Mouse (Mus musculus): ENCODE measurements around the gene Sec14l1.

Gene Sec14l1

DNA sequence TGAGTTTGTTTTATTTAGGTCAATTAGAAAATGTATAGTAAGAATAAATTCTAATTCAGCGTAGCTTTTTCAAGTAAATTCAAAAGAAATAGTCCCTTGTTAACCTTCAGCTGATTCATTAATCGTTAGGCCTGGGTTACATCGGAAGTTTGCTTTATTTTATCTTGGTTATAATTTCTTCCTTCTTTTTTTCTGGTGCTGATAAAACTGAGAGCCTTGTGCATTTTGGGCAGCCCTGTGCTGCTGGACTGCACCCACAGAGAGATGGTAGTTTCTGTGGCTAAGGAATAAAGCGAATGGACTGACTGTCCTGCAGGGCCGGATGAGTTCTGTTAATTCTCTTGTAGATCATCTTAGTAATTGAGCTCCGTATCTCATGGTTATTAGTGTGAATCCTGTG, 37.6 kb downstream of the Sec14l1 start:
- in situ Hi-C loops (cut with MboI, MseI) = no loop called here

DNA sequence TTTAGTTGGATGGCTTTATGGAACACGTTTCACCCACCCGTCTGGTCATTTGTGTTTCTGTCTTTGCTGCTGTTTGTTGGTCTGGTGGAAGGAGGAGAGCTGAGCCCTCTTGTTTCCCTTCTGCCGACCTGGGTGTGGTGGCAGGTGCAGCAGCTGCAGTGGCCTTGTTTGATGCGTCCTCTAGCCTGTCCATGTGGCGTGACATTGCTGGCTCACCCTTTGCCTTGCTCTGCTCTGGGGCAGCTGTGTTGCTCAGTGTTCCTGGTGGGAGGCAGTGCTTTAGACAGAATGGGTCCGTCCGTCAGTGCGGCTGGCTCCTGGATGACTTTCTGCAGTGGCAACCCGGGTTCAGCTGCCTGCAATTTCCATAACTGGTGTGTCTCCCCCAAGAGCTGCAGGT, 38.6 kb downstream of the Sec14l1 start:
- in situ Hi-C loops (cut with MboI, MseI) = no loop called here

DNA sequence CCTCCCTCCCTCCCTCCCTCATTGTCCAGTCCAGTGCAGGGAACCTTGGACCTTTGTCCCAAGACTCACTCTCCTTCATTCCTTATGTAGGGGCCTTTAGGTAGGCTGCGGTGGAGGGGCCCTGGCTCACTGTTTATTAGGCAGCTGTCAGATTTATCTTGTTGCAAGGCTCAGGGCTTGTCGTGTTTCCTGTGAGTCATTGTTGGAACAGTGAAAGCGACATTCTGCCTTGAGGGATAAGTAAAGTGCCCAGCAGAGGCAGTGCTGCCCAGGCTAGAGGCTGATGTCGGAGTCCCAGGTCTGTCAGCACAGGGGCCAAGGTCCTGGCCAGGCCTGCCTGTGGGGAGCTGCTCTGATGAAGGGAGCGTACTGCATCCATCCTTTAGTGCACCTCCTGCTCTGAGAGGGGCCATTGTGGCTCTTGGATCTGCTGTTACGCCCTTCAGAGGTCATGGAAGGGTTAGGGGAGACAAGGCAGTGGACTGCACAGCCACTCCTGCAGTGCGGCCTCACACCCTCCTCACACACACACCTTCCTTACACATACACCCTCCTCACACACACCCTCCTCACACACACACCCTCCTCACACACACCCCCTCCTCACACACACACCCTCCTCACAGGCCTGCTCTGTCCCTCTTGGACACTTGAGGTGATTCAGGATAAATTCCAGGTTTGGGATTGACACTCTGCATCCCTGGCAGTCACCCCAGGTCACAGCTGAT, 39.3 kb downstream of the Sec14l1 start:
- in situ Hi-C loops (cut with MboI, MseI) = no loop called here

DNA sequence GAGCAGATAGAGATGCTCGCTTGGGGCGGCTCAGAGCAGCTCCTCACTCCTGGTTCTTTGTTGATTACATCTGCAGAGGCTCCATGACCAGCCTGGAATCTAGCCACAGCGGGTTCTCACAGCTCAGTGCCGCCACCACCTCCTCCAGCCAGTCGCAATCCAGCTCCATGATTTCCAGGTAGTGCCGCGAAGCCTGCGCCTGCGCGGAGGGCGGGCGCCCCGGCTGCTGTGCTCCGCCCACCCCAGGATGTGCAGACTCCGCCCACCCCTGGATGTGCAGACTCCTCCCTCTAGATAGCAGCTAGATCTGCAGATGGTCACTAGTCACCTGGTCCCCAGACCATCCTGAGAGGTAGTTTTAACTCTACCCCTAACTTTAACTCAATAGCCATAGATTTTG, 41.8 kb downstream of the Sec14l1 start:
- in situ Hi-C loops (cut with MboI, MseI) = no loop called here

DNA sequence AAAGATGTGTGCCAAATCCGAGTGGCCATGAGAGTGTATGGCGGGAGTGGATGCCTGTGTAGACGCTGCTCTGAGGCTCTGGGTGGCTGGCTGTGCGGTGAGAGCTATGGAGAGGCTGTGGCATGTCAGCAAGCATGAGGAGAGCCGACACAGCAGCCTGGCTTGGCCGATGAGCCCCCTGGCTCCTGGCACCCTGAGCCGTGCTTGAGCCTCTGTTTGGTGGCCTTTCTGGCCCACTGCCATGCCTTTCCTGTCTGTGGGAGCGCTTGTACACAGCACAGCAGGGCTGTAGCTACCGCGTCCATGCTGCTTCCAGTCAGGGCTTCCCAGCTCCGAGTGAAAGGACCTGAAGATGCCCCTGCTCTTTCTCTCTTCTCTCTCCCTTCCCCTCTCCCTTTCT, 43.4 kb downstream of the Sec14l1 start:
- in situ Hi-C loops (cut with MboI, MseI) = no loop called here

DNA sequence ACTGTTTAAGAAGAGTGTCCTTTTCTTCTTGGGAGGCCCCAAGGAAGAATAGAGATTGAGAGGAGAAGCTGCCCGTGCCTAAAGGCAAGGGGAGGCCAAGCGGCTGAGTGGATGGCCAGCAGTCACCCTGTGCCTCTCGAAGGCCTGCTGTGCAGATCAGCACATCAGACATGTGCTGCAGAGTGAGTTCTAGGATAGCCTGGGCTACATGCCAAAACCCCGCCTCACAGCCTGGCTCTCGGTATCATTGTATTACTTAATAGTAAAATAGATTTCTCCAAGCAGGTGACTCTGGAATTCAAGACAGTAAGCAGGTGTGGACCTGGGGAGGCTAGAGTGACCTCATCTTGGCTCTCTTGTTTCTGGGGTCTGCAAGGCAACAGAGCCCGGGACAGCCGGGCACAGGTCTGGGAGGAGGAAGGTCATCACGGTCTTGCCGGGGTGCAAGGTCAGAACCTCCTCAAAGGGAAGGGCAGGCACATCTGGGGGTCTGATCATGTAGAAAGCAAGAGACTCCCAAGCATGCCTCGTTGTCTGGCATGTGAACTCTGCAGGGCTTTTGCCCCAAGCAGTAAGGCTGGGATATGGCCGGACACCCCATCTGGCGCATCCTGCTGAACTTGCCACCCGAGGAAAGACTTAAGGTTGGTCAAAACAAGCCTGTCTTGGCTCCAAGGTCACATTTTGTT, 44.4 kb downstream of the Sec14l1 start:
- in situ Hi-C loops (cut with MboI, MseI) = no loop called here

DNA sequence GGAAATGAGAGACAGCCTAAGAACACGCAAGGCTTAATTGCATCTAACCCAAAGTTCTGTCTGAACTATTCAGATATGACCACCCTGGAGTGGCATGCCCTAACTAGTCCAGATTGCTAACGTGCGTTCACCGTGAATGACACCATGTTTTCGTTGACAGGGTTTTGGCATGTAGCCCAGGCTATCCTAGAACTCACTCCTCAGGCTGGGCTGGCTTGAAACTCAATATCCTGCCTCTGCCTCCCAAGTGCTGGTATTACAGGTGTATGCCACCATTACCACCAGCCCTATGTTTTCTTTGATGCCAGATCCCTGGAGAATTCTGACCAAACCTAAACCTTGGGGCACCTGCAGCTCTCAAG, 45.0 kb downstream of the Sec14l1 start:
- in situ Hi-C loops (cut with MboI, MseI) = no loop called here

DNA sequence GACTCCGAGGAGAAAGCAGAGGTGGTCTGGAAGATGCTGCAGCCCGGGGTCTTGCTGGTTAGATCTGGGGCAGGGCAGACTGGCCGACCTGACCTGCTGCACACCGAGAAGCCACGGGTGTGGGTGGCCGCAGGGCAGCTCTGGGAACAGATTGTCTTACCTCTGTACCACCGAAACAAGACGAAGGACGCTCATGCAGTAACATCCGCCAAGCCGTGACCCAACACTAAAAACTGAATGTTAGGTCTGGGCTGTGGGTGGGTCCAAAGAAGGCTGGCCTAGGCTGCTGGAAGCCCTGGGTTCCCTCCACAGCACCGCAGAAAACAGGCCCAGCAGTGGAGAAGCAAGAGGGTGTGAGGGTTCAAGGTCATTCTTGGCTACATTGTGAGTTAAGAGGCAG, 45.8 kb downstream of the Sec14l1 start:
- in situ Hi-C loops (cut with MboI, MseI) = no loop called here

DNA sequence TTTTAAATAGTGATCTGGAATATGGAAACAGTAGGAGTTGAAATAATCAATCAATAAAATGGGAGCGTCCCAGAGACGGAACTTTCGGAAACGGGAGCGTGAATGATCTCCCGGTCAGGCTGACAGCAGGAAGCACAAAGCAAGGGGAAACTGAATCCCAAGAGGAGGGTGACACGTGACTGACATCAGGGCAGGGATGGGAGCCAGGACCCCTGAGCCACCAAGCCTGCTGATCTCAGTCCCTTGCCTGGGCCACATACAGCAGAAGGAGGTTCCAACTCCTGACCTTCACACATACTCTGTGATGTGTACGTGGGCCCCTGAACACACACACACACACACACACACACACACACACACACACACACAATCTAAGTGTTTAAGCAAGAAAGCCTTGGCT, 46.6 kb downstream of the Sec14l1 start:
- in situ Hi-C loops (cut with MboI, MseI) = no loop called here

DNA sequence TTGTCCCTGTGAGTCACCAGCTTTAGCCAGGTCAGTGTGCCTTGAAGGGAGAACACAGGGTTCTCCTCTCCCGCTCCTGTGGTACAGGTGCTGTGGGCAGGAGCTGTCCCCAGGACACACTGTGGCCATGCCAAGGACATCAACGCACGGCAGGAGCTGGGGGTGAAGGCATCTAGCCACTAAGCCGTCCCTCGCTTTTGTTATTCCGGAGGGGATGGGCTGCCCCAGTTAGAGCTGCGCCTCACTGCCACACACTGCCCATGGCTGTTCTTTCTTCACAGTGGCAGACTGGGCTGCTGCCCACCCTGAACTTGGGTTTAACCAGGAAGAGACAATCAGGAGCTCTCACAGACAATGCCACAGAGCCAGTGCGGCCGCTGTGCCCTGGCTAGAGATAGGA, 48.1 kb downstream of the Sec14l1 start:
- in situ Hi-C loops (cut with MboI, MseI) = no loop called here

DNA sequence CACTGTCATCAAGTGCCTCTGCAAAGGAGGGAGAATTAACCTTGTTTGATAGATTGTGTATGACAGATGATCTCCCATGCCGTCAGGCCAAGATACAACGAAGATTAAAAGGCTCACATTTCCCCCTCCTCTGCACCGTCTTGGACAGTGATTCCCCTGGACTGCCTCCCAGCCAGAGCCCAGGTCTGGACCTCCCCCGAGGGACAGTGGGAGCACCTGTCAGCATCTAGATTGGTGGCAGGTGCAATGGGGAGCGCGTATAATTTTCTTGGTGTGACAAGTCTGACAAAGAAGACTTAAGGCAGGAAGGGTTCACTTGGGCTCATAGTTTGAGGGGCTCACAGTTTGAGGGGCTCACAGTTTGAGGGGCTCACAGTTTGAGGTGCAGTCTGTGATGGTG, 48.8 kb downstream of the Sec14l1 start:
- in situ Hi-C loops (cut with MboI, MseI) = no loop called here

DNA sequence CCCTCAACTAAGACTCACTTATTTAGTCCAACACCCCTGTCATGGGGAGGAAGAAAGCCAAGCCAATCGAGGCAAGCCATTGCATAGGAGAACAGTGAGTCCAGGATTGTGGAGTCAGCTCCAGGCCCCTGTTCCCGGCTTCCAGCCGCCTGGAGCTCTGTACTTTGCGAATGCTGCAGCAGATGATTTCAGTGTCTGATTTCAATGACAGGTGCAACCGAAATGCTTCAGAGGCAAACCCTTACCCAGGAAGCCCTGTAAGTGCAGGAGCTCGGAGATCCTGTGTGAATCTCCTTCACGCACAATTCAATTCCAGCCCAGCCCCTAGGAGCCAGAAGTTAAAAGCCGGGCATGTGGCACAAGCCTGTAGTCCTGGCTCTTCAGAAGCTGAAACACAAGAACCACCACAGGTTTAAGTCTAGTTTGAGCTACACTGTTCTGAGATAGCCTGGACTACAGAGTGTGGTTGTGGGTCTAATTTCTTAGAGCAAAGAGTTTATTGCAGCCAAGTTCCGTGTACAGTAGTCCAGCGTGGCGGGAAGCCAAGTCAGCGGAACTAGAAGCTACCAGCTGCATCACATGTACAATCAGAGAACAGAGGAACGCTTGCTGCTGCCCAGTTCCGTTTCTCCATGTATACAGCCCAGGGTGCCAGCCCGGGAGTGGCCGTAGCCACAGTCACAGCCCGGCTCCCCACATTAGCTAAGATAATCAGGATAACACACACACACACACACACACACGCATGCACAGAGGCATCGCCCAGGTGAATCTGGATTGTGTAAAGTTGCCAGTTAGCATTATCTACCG, 53.5 kb downstream of the Sec14l1 start:
- in situ Hi-C loops (cut with MboI, MseI) = no loop called here

DNA sequence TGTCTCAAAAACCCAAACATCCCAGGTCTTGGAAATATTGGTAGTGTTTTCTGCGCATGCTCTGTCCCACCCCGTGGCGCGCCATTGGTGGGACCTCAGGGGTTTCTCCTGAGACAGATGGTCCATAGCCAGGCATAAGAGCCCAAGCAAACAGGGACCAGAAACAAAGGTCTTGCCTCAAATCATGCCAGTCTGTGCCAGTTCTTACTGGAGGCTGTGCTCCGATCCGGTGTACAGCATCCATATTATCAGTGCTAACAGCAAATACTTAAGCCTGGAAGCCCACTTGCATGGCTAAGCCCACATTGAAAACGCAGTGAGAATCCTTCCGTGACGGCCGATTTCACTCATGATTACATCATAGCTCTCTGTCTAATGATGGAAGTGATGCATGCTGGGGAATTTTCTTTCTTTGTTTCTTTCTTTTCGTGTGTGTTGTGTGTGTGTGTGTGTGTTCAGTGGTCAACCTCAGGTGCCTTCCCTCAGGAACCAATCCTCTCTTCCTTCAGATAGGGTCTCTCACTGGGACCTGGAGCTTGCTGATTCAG, 54.2 kb downstream of the Sec14l1 start:
- in situ Hi-C loops (cut with MboI, MseI) = no loop called here

DNA sequence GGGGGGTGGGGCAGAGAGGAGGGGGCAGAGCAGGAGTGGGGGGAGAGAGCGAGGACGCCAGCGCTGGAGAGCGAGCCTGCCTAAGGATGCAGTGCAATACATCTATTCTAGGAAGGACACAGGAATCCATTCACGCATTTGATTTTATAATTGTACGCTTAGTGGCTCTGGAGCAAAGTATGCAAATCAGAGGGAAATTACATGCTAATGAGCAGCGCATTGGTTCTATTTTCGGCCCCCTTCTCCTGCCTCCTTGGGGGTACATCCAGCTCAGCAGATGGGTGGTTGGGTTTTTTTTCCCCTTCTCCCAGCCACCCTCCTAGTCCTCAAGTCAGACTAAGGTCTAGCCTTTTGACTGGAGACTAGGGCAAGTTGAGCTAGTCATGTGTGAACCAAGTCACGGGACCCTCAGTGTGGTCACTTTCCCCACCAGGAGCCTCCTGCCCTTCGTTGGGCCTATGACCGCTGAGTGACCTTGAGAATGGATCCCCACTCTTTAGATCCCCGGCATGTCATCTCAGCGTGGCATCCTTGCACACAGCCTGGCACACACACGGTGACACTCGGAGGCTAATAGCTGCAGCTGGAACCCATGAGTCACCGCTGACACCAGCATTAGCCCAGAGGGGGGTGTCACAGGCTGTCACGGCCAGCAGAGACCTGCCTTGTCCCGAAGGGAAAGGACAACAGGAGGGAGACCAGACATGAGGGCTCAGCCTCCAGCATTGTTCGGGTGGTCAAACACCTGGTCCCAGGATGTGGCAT, 55.0 kb downstream of the Sec14l1 start:
- in situ Hi-C loops (cut with MboI, MseI) = no loop called here

DNA sequence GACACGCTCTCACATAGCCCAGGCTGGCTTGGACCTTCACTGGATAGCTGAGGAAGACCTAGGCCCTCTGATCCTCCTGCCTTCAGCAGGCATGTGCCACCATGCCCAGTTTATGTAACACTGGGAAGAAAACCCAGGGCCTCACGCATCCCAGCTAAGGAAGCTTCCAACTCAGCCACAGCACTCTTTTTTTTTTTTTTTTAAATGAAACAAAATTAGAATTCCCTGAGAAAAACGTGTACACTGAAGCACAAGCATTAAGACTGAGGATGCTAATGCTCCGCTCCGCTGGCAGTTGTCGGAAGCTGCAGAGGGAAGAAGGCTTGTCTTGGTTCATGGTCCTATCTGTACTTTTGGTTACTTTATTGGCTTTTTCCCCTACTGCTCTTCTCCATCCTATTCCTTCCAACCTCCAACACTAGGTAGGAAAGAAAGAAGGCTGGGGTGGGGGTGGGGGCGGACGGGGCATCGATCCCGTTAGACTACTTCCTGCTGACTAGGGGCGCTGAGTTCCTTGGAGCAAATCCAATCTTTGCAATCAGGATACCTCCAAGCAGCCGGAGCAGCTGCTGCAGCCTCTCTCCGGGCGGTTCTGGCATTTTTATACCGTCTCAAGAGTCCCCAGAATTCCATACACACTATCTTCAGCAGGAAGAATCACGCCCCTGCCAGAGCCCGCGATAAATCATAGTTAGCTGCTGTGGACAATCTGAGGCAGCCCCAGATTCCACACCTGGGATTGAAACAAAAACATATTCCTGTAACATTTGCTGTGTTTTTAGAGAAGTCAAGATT, 59.3 kb downstream of the Sec14l1 start:
- in situ Hi-C loops (cut with MboI, MseI) = no loop called here

DNA sequence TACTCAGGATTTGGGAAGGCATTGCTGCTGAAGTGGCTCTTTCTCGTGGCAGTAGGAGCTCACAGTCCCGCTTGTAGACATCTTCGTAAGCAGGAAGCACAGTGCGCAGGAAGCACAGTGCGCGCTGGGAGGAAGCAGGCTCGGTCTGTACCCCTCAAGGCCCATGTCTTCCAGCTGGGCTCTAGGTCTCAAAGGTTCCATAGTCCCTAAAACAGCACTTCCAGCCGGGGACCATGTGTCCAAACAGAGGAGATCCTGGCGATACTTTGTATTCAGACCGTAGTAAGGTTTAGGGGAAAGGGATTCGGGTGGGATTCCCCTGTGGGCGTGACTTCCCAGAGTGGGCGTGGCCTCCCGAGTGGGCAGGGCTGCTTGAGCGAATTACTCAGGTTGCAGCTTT, 60.0 kb downstream of the Sec14l1 start:
- in situ Hi-C loops (cut with MboI, MseI) = loop anchor here (5.0 kb wide), 1 partner anchor 103 kb away; no protein-coding TSS in a partner anchor

DNA sequence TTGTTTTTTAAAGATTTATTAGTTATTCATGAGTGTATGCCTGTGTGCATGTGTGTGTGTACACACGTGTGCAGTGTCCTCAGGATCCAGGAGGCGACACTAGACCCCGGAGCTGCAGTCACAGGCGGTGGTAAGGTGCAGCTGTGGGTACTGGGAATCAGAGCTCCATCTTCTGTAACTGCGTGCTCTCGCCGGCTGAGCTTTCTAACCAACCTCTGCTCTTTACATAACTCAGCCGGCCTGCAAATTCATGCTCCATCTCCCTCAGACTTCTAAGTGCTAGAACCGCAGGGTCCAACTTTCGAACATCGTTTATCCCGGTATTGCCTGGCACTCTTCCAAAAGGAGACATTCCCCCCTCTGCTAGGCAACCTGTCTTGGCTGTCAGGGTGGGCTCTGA, 60.5 kb downstream of the Sec14l1 start:
- in situ Hi-C loops (cut with MboI, MseI) = loop anchor here (5.0 kb wide), 1 partner anchor 103 kb away; no protein-coding TSS in a partner anchor

DNA sequence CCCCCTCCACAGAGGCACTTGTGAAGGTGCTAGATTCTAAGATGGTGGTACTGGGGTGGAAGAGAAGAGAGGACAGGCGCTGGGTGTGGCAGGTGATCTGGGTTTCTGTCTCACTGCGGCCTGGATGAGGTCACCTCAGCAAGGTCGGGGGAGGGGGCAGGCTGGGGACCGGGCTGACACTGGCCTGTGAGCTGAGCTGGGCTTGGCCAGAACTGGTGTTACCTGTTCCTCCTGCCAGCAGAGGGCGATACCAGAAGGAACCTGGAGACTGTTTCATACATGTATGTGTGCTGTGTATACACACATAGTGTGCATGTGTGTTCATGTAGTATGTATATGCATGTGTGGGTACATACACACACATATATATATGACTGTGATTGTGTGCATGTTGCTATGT, 61.3 kb downstream of the Sec14l1 start:
- in situ Hi-C loops (cut with MboI, MseI) = loop anchor here (5.0 kb wide), 1 partner anchor 104 kb away; no protein-coding TSS in a partner anchor

DNA sequence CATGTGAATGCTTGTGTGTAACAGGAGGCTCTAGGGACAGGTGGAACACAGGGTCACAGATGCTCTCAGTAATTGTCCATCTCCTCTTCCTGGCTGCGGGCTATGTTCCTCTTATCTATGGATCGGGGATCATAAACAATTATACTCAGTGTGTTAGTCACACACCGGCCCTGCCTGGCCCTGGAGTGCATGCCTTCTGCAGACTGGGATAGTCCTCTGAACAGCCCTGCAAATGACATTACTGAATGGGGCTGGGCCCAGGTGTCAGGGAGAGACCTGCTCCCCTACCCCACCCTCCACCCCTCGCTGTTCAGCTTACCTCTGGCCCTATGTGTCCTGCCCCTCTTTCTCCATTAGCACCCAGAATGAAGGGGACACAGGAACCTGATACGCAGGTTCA, 61.9 kb downstream of the Sec14l1 start:
- in situ Hi-C loops (cut with MboI, MseI) = loop anchor here (5.0 kb wide), 1 partner anchor 105 kb away; no protein-coding TSS in a partner anchor

DNA sequence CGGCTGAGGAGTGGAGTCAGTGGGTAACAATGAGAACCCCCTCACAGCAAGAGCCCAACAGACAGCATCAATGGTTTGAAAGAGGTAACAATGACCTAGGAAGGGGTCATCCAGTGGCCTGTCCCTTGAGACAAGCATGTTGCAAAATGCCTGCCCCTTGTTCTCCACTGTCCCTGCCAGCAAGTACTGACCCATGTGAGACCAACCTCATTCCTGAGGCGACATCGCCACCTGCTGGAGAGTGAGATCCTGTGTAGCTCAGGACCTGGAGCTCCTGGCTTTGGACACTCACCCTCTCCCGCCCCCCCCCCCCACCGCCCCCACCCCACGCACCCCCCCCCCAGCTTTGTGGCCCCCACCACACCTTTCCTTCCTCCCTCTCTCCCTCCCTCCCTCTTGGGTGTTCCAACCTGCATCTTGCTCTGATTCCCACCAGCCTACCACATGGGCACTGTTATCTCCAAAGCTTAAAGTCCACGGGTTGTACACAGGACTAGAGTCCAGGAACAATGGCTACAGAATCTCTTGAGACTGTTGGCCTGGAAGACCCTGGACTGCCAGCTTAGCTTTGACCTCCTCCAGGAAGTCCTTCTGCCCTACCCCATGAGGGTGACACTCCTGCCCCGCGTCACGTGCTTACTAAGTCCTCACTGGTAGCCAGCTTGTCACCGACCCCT, 62.5 kb downstream of the Sec14l1 start:
- in situ Hi-C loops (cut with MboI, MseI) = loop anchor here (5.0 kb wide), 1 partner anchor 105 kb away; no protein-coding TSS in a partner anchor
